Mouse (Mus musculus): ENCODE data around the gene 1600002K03Rik.
A peak's percentile ranks its signal among the peaks of the same experiment; 100 is the strongest.

DNA sequence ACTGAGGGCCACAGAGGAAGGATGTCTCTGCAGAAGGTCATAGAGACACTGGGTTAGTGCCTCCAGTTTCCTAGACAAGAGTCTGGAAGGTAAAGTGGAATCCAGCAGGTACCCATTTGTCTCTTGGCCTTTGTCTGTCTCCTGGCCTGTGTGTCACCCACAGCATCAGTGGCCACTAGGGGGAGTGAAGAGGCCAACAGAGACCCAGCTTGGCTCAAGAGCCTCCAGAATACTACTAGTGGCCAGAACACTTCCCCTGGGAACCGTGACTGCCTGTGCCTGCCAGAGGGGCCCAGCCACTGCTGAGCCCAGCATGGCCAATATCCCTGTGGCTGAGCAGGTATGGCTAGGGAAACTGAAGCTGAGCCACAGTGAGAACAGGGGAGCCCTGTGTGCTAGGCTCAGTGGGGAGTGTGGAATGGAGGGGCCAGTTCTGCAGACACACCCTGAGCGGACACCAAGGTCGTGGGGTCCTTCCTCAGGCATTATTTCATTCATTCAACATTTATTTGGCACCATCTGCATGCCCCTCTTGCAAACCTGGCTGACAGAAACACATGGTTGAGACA, 26.8 kb downstream of the 1600002K03Rik start:
- peak; percentile 88 for TF ChIP-seq CTCF (IDR thresholded peaks at IDR 0.05; ENCODE audit: low read depth, low read length)
- TF ChIP-seq EP300 (IDR thresholded peaks at IDR 0.05; ENCODE audit: insufficient read depth, low read depth, low read length), result no peak
- no peak for TF ChIP-seq POLR2A (IDR thresholded peaks at IDR 0.05; ENCODE audit: insufficient read depth, low read length)

Measured in ES-Bruce4 (cell line).